Mouse (Mus musculus) limb, embryonic 14.5 days (tissue): ENCODE results near the gene Kctd8. TPM values are rescaled to one million over a fixed set of nuclear protein-coding genes. Genes with fewer than 3 reads are reported as not detected.

Experiments
- ATAC-seq: fragments of 200-750 bp; cut with Nextera tagmentation; 2 replicates; pipeline ENCODE4 v1.8.0; 2017; ENCODE audit warnings: low read depth, moderate number of reproducible peaks, moderate TSS enrichment; ENCODE audit not compliant: low FRiP score
- DNase-seq: peaks from one replicate; pipeline ENCODE4 v3.0.0-alpha.2; 2015; ENCODE audit warnings: low spot score
- H3K27ac ChIP-seq: fragments of 300-500 bp; sonication (generic); replicated peaks from 2 replicates; pipeline ENCODE4 v1.5.1; 2014; ENCODE audit warnings: low read depth, mild to moderate bottlenecking, low read length, moderate library complexity, mixed read lengths
- H3K27me3 ChIP-seq: fragments of 300-500 bp; sonication (generic); 2 replicates; pipeline ENCODE4 v1.6.1; 2014; ENCODE audit warnings: low read length, mixed read lengths; ENCODE audit not compliant: control insufficient read depth, insufficient read depth
- H3K36me3 ChIP-seq: fragments of 300-500 bp; sonication (generic); 2 replicates; pipeline ENCODE4 v1.6.1; 2014; ENCODE audit warnings: mild to moderate bottlenecking, low read length, moderate library complexity, mixed read lengths; ENCODE audit not compliant: control insufficient read depth, insufficient read depth
- H3K4me1 ChIP-seq: fragments of 300-500 bp; sonication (generic); 2 replicates; pipeline ENCODE4 v1.6.1; 2014; ENCODE audit warnings: antibody characterized with exemption, low read length, mixed read lengths; ENCODE audit not compliant: control insufficient read depth, insufficient read depth
- H3K4me2 ChIP-seq: fragments of 300-500 bp; sonication (generic); replicated peaks from 2 replicates; pipeline ENCODE4 v1.6.1; 2014; ENCODE audit warnings: low read depth, mild to moderate bottlenecking, low read length, moderate library complexity; ENCODE audit not compliant: severe bottlenecking
- H3K4me3 ChIP-seq: fragments of 300-500 bp; sonication (generic); replicated peaks from 2 replicates; pipeline ENCODE4 v1.5.1; 2014; ENCODE audit warnings: low read length
- H3K9ac ChIP-seq: fragments of 300-500 bp; sonication (generic); 2 replicates; pipeline ENCODE4 v1.6.1; 2014; ENCODE audit warnings: mild to moderate bottlenecking, low read depth, low read length, moderate library complexity; ENCODE audit not compliant: severe bottlenecking
- H3K9me3 ChIP-seq: fragments of 300-500 bp; sonication (generic); 2 replicates; pipeline ENCODE4 v1.6.1; 2016; ENCODE audit warnings: low read length; ENCODE audit not compliant: control insufficient read depth
- POLR2A ChIP-seq: fragments of 200-500 bp; IDR thresholded peaks from 2 replicates; pipeline ENCODE4 v1.8.0; 2012; ENCODE audit warnings: inconsistent platforms, mild to moderate bottlenecking, moderate library complexity, borderline replicate concordance; ENCODE audit not compliant: insufficient read depth, insufficient read length; ENCODE audit errors: extremely low read depth
- WGBS: fragments of 180-500 bp; shearing (Covaris S2); extraction: QIAGEN DNeasy Blood & Tissue Kit; methylation state at CpG from one replicate; pipeline ENCODE4 v1.1.7; 2014; 5-methylcytosine and 5-hydroxymethylcytosine counted together
- polyA plus RNA-seq, 2 experiments: library from polyadenylated mRNA; depleted of rRNA in 1 of 2; stranded (reverse) in 1 of 2; unstranded in 1 of 2; fragments of >200 nt; fragmentation: Nextera tagmentation in 1 of 2; extraction: Ambion mirVana in 1 of 2; gene quantifications; 2 replicates each; pipeline versions ENCODE4 v1.2.1 to v1.2.3; 2012 to 2014

Gene Kctd8
- polyA plus RNA-seq (2012; rRNA removed) (1.4 and 2.3 TPM in 2 replicates), polyA plus RNA-seq (2014; fragmentation: Nextera tagmentation; extraction: Ambion mirVana) (1.2 and 2.4 TPM in 2 replicates)

GRCm38 (mm10) chr5:69340919-69341801, at the start of gene Kctd8:
TSS of gene Kctd8 (minus strand) at chr5:69341679.
- peak; percentile 93 for ATAC-seq
- H3K4me2 ChIP-seq = peak within 1 kb of the TSS; percentile 97
- WGBS = under 1% methylated on average over 43 of the region's 87 CpGs
- peak within 1 kb of the TSS; percentile 57 for H3K4me3 ChIP-seq
- no peaks in the 10 kb centered on the region for H3K4me1 ChIP-seq
- H3K27ac ChIP-seq = no peak within 1 kb of the TSS
- peak within 1 kb of the TSS; percentile 60 for H3K9ac ChIP-seq
- DNase-seq = peak; percentile 89
- no peak for TF ChIP-seq POLR2A
- no peaks in the 10 kb centered on the region for H3K9me3 ChIP-seq
- peaks cover 13% of the 10 kb centered on the region; the same call in 1 of the 2 replicates for H3K27me3 ChIP-seq
- H3K36me3 ChIP-seq = no peaks in the 10 kb centered on the region

GRCm38 (mm10) chr5:69379072-69379471, 37.6 kb upstream of the Kctd8 start:
- Histone ChIP-seq H3K36me3 (no peaks in the 10 kb centered on the region), H3K4me3 (no peak overlapping the region), H3K27me3 (no peaks in the 10 kb centered on the region), H3K4me1 (no peaks in the 10 kb centered on the region), H3K9me3 (no peaks in the 10 kb centered on the region), H3K9ac (no peak overlapping the region), H3K27ac (no peak overlapping the region), H3K4me2 (no peak overlapping the region)
- DNase-seq (no peak), ATAC-seq (no peak)
- no peak for TF ChIP-seq POLR2A
- 85% methylated on average over 4 of the region's 4 CpGs for WGBS

GRCm38 (mm10) chr5:69350596-69350995, 9.1 kb upstream of the Kctd8 start:
- H3K9me3 ChIP-seq = no peaks in the 10 kb centered on the region
- H3K36me3 ChIP-seq = no peaks in the 10 kb centered on the region
- H3K9ac ChIP-seq = no peak overlapping the region
- DNase-seq = no peak
- no peak overlapping the region for H3K27ac ChIP-seq
- no peaks in the 10 kb centered on the region for H3K4me1 ChIP-seq
- WGBS = 65% methylated on average over 3 of the region's 3 CpGs
- no peak overlapping the region for H3K4me2 ChIP-seq
- no peak overlapping the region for H3K4me3 ChIP-seq
- H3K27me3 ChIP-seq = no peaks in the 10 kb centered on the region
- ATAC-seq = no peak
- no peak for TF ChIP-seq POLR2A

- DNase-seq (peak; percentile 5), ATAC-seq (peak; percentile 11; the same call in 1 of the 2 replicates)
- peak overlapping the region; percentile 97 for H3K4me2 ChIP-seq
- H3K9me3 ChIP-seq = no peaks in the 10 kb centered on the region
- TF ChIP-seq POLR2A = no peak
- no peaks in the 10 kb centered on the region for H3K36me3 ChIP-seq
- no peaks in the 10 kb centered on the region for H3K4me1 ChIP-seq
- peak overlapping the region; percentile 60 for H3K9ac ChIP-seq
- 2% methylated on average over 43 of the region's 44 CpGs for WGBS
- H3K27me3 ChIP-seq = peaks cover 13% of the 10 kb centered on the region; the same call in 1 of the 2 replicates
- peak overlapping the region; percentile 57 for H3K4me3 ChIP-seq
- H3K27ac ChIP-seq = no peak overlapping the region
Observed at GRCm38 (mm10) chr5:69340102-69340918, 1.2 kb downstream of the Kctd8 start.

- no peak for TF ChIP-seq POLR2A
- Histone ChIP-seq H3K27me3 (peaks cover 13% of the 10 kb centered on the region; the same call in 1 of the 2 replicates), H3K36me3 (no peaks in the 10 kb centered on the region), H3K9me3 (no peaks in the 10 kb centered on the region), H3K4me2 (peak overlapping the region; percentile 97), H3K4me3 (peak overlapping the region; percentile 57), H3K27ac (no peak overlapping the region), H3K9ac (no peak overlapping the region), H3K4me1 (no peaks in the 10 kb centered on the region)
- DNase-seq (peak; percentile 5), ATAC-seq (no peak)
- WGBS = 57% methylated on average over 6 of the region's 6 CpGs
Observed at GRCm38 (mm10) chr5:69339623-69339970, 1.9 kb downstream of the Kctd8 start.
